Mouse (Mus musculus) hindbrain, embryonic 16.5 days (tissue): ENCODE data around the gene Morf4l1. TPM values are rescaled to one million over a fixed set of nuclear protein-coding genes. Genes with fewer than 3 reads are reported as not detected.

Source experiments
- ATAC-seq: fragments of 200-750 bp; cut with Nextera tagmentation; 2 replicates; pipeline ENCODE4 v1.8.0; 2017; ENCODE audit warnings: moderate TSS enrichment, moderate library complexity
- H3K27ac ChIP-seq: fragments of 300-500 bp; sonication (generic); 2 replicates; pipeline ENCODE4 v1.5.1; 2014; ENCODE audit warnings: low read depth, mild to moderate bottlenecking, control low read depth, low read length, moderate library complexity
- H3K27me3 ChIP-seq: fragments of 300-500 bp; sonication (generic); replicated peaks from 2 replicates; pipeline ENCODE4 v1.6.1; 2014; ENCODE audit warnings: low read length; ENCODE audit not compliant: control insufficient read depth, insufficient read depth
- H3K36me3 ChIP-seq: fragments of 300-500 bp; sonication (generic); 2 replicates; pipeline ENCODE4 v1.6.1; 2014; ENCODE audit warnings: mild to moderate bottlenecking, low read length, moderate library complexity, mixed read lengths; ENCODE audit not compliant: control insufficient read depth, insufficient read depth
- H3K4me1 ChIP-seq: fragments of 300-500 bp; sonication (generic); 2 replicates; pipeline ENCODE4 v1.6.1; 2014; ENCODE audit warnings: low read depth, low read length; ENCODE audit not compliant: control insufficient read depth, insufficient read depth
- H3K4me2 ChIP-seq: fragments of 300-500 bp; sonication (generic); 2 replicates; pipeline ENCODE4 v1.6.1; 2014; ENCODE audit warnings: mild to moderate bottlenecking, low read length, control low read depth, moderate library complexity
- H3K4me3 ChIP-seq: fragments of 300-500 bp; sonication (generic); 2 replicates; pipeline ENCODE4 v1.5.1; 2014; ENCODE audit warnings: mild to moderate bottlenecking, low read length, control low read depth, moderate library complexity
- H3K9ac ChIP-seq: fragments of 300-500 bp; sonication (generic); 2 replicates; pipeline ENCODE4 v1.6.1; 2014; ENCODE audit warnings: low read depth, mild to moderate bottlenecking, control low read depth, low read length, moderate library complexity
- H3K9me3 ChIP-seq: fragments of 300-500 bp; sonication (generic); 2 replicates; pipeline ENCODE4 v1.6.1; 2014; ENCODE audit warnings: mild to moderate bottlenecking, low read length, moderate library complexity; ENCODE audit not compliant: control insufficient read depth
- WGBS: fragments of 180-500 bp; shearing (Covaris S2); extraction: QIAGEN DNeasy Blood & Tissue Kit; methylation state at CpG from one replicate; pipeline ENCODE4 v1.1.7; 2014; 5-methylcytosine and 5-hydroxymethylcytosine counted together
- polyA plus RNA-seq: library from polyadenylated mRNA; unstranded; fragments of >200 nt; fragmentation: Nextera tagmentation; extraction: Ambion mirVana; gene quantifications from 2 replicates; pipeline ENCODE4 v1.2.1, GENCODE M21; 2015

The Morf4l1 gene
- polyA plus RNA-seq: 538 and 570 TPM in 2 replicates

DNA sequence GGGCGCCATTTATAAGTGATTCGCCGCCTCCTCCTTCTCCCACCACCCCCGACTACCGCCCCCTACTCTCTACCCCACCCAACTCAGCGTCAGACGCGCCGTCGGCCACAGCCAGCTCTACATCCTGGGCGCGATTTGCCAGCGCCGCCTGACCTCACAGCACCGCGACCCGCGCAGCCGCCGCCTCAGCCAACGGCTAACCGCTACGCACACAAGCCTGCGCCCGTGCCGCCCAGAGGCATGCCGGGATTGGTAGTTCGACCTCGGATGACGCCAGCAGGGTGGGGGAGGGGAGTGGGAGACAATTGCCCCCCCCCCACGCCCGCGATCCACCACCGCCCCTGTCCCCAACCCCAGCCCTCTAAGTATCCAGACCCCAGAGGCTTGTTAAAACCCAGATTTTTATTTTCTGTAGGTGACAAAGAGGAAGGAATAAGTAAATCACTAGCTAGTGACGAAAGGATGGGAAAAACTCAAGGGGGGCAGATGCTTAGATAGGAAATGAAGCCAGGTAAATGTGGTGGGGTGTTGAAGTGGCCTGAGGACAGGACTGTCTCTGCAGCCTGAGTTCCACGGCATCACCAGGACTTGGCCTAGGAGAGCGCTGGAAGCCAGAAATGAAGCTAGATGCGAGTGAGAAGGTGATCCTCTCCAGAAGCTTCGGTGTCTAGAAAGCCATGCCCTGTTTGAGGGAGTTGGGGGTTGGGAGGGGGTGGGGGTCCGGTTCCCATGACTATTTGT, at the start of gene Morf4l1:
Gene Morf4l1, minus strand, starts transcription at position 208 of the 741 bp plus-strand sequence.
- Histone ChIP-seq H3K4me2 (peak within 1 kb of the TSS; percentile 96), H3K9me3 (no peaks in the 10 kb centered on the region), H3K36me3 (no peaks in the 10 kb centered on the region), H3K27me3 (no peaks in the 10 kb centered on the region), H3K4me3 (peak within 1 kb of the TSS; percentile 78), H3K9ac (peak within 1 kb of the TSS; percentile 92), H3K27ac (peak within 1 kb of the TSS; percentile 99), H3K4me1 (peaks cover 15% of the 10 kb centered on the region)
- ATAC-seq: peak; percentile 98
- WGBS: 3% methylated on average over 39 of the region's 40 CpGs

DNA sequence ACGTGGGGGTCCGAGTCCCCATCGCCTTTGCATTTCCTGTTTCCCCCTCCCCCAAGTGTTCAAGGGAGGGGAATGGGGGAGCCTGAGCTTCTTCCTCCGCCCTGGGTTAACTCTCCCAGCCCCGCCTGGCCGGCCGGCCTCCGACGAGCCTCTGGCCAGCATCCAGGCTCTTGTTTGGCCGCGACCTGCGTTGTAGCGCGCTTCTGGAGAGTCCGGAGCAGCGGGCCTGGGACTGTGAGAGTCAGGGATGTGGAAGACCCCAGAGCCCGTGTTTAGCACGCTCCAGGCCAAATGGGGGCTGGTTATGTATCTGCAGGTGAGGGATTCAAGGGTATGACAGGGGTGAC, 49.1 kb upstream of the Morf4l1 start:
- under 1% methylated on average over 18 of the region's 18 CpGs for WGBS
- no peaks in the 10 kb centered on the region for H3K27me3 ChIP-seq
- H3K4me1 ChIP-seq: peaks cover 9% of the 10 kb centered on the region; the same call in 1 of the 2 replicates
- H3K27ac ChIP-seq: no peak overlapping the region; the same call in 1 of the 2 replicates
- peak; percentile 66 for ATAC-seq
- peak overlapping the region; percentile 95 for H3K4me2 ChIP-seq
- H3K36me3 ChIP-seq: no peaks in the 10 kb centered on the region
- peak overlapping the region; percentile 81 for H3K4me3 ChIP-seq
- 0 out of 2 replicates have a peak, but pooled peaks cover 4% of the 10 kb centered on the region for H3K9me3 ChIP-seq
- peak overlapping the region; percentile 79 for H3K9ac ChIP-seq

DNA sequence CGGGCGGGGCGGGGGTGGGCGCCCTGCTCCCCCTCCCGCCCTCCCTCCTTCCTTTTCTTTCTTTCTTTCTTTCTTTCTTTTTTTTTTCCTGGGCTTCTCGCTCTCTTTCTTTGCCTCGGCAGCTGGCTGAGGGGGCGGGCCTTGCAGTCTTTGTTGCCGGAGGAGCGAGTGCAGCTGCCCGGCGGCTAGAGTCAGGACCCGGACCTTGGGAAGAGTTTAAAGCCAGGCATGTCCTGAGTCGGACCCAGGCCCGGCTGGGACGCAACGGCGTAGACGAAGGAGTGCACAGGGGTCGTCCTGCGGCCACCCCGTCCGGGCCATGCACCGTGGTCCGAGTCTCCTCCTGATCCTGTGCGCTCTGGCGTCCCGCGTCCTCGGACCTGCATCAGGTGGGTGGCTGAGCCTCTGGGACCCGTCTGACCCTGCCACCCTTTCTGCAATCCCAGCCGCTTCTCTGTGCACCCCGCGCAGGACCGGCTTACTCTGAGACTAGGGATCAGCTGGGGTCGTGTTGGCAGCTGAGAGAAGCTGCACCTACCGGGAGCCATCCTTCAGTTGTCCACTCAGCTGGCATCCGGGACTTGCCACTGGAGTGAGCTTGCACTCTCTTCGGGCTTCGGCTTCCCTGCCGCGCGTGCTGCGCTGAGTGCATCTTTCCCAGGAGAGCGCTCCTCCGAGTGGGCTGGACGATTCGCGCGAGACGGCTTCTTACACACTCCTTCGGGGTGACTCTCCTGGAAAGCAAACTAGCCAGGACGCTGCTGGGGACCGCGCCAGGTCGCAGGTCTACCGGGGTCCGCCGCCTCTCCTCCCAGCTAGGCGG, 48.6 kb upstream of the Morf4l1 start, which contains the start of gene Adamts7:
Gene Adamts7, plus strand, starts transcription at position 144 of the 823 bp plus-strand sequence.
- ATAC-seq: peak; percentile 78
- Histone ChIP-seq H3K9me3 (0 out of 2 replicates have a peak, but pooled peaks cover 4% of the 10 kb centered on the region), H3K4me2 (peak within 1 kb of the TSS; percentile 95), H3K27ac (peak within 1 kb of the TSS; percentile 60), H3K4me3 (peak within 1 kb of the TSS; percentile 81), H3K36me3 (no peaks in the 10 kb centered on the region), H3K4me1 (peaks cover 9% of the 10 kb centered on the region; the same call in 1 of the 2 replicates), H3K27me3 (no peaks in the 10 kb centered on the region), H3K9ac (peak within 1 kb of the TSS; percentile 79)
- under 1% methylated on average over 57 of the region's 60 CpGs for WGBS

DNA sequence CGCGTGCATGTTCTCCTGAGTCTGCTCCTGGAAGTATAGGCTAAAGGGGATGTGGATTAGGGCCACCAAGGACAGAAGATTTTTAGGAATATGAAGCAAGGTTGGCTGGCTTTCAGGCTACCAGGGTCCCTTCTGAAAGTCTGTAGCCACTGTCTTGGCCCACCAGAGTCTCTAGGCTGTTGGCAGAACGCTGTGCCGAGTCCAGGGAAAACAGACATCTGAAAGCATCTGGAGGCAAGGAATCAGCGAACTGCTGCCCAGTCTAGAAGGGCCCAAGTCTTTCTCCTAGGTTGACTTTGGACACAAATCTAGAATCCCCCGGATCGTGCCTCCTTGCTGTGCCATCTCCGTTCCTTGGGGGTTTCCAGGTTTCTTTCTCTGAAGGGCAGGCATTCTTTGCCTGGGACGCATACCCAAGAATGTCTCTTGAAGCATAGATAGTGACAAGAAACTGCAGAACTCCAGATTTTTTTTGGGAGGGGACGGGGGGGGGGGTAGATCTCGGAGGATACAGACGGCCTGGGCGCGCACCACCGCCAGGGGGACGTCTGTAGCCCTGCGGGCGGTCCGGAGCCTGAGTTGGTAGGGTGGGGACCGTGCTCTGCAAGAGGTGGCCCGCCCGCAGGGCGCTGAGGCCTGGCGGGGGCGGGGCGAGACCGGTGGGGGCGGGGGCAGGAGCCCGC, 47.8 kb upstream of the Morf4l1 start:
- no peaks in the 10 kb centered on the region for H3K27me3 ChIP-seq
- H3K27ac ChIP-seq: no peak overlapping the region; the same call in 1 of the 2 replicates
- H3K9ac ChIP-seq: peak overlapping the region; percentile 79
- peaks cover 9% of the 10 kb centered on the region; the same call in 1 of the 2 replicates for H3K4me1 ChIP-seq
- H3K9me3 ChIP-seq: 0 out of 2 replicates have a peak, but pooled peaks cover 4% of the 10 kb centered on the region
- peak overlapping the region; percentile 95 for H3K4me2 ChIP-seq
- ATAC-seq: peak; percentile 69
- WGBS: 20% methylated on average over 10 of the region's 29 CpGs
- peak overlapping the region; percentile 81 for H3K4me3 ChIP-seq
- H3K36me3 ChIP-seq: no peaks in the 10 kb centered on the region

DNA sequence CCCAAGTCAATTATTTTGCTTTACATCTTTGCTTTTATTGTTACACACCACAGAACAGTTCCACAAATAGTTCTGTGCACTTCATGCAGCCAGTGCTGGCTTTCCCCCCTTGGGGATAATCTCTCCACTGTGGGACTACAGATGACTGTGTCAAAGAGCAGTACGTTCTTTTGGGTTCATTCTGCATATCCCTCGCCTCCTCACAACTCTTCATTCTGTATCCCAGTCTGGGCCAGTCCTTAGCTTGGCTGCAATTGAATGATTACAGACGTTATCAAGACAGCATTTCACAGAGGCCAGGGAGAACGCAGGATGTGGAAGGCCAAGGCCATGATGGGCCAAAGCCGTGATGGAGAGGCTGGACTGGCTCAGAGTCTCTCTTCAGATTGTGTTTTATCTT, 32.3 kb upstream of the Morf4l1 start:
- no peaks in the 10 kb centered on the region for H3K4me1 ChIP-seq
- no peak overlapping the region for H3K9ac ChIP-seq
- H3K9me3 ChIP-seq: no peaks in the 10 kb centered on the region
- no peaks in the 10 kb centered on the region for H3K27me3 ChIP-seq
- 76% methylated on average over 5 of the region's 5 CpGs for WGBS
- no peak overlapping the region for H3K4me3 ChIP-seq
- H3K27ac ChIP-seq: no peak overlapping the region
- no peak overlapping the region for H3K4me2 ChIP-seq
- ATAC-seq: no peak
- no peaks in the 10 kb centered on the region for H3K36me3 ChIP-seq

DNA sequence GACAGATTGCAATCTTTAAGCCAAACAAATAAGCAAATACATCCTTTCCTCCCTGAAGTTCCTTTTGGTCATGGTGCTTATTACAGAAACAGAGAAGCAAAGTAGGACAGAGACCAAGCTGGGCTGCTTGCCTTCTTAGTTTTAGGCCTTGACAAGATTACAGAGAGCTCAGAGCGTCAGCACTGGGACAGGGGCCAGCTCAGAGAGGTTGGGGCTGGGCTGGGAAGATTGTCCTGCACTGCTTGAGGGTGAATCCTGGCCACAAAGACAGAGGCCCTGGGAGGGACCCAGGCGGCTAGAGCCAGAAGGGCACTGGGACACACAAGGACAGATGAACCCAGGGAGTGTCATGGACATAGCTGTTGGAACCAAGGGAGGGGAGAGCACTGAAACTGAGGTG, 31.2 kb upstream of the Morf4l1 start:
- no peaks in the 10 kb centered on the region for H3K27me3 ChIP-seq
- no peaks in the 10 kb centered on the region for H3K4me1 ChIP-seq
- no peak overlapping the region for H3K27ac ChIP-seq
- no peak overlapping the region for H3K4me2 ChIP-seq
- H3K9me3 ChIP-seq: no peaks in the 10 kb centered on the region
- H3K36me3 ChIP-seq: no peaks in the 10 kb centered on the region
- WGBS: 57% methylated on average over 2 of the region's 2 CpGs
- ATAC-seq: peak; percentile 58; the same call in 1 of the 2 replicates
- no peak overlapping the region for H3K4me3 ChIP-seq
- no peak overlapping the region for H3K9ac ChIP-seq

DNA sequence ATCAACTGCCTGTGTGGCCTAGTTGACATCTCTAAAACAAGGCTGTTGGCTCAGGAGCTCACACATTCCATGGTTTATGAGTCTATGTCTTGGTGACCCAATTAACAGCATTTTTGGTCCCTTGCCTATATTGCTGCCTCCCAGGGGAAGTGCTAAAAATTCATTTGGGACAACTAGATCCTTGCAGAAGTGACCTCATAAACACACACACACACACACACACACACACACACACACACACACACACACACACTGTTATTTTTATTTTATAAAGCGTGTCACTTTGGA, 22.0 kb upstream of the Morf4l1 start:
- H3K36me3 ChIP-seq: no peaks in the 10 kb centered on the region
- no peak for ATAC-seq
- no peaks in the 10 kb centered on the region for H3K9me3 ChIP-seq
- H3K27ac ChIP-seq: no peak overlapping the region
- H3K4me3 ChIP-seq: no peak overlapping the region
- WGBS: 94% methylated on average over 1 of the region's 1 CpGs
- H3K4me2 ChIP-seq: no peak overlapping the region
- H3K9ac ChIP-seq: no peak overlapping the region
- H3K4me1 ChIP-seq: no peaks in the 10 kb centered on the region
- H3K27me3 ChIP-seq: no peaks in the 10 kb centered on the region

DNA sequence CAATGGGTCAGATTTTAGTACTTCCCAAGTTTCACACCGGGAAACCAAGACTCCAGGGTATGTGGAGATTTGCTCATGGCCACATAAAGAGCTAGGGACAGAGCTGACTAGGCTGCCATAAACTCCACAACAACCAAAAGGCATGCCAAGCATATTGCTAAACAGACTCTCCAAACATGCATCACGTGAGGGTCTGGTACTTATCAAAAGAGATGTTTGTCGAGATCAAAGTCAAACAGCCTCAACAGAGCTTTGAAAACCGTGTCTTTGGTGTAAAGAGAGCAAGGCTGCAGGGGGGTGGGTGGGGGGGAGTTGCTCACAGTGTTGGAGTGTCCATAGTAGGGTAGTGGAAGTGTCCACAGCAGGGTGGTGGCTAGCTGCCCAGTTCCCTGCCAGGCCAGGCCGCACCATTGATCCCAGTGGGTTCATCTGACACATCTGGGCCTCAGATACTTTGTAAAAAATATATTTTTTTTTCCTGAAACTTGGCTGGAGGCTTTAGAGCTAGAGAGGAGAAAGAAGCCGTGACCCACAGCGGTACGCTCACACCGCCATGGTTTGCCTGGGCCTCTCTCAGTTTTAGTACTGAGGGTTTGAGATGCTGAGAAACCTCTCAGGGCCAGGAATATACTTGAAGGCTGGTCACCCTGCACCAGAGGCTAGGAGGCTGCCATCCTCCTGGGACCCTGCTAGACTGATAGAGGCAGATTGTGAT, 21.5 kb upstream of the Morf4l1 start:
- no peak for ATAC-seq
- Histone ChIP-seq H3K4me1 (no peaks in the 10 kb centered on the region), H3K4me3 (no peak overlapping the region), H3K9me3 (no peaks in the 10 kb centered on the region), H3K36me3 (no peaks in the 10 kb centered on the region), H3K27ac (no peak overlapping the region), H3K27me3 (no peaks in the 10 kb centered on the region), H3K9ac (no peak overlapping the region), H3K4me2 (no peak overlapping the region)
- 61% methylated on average over 9 of the region's 9 CpGs for WGBS
